Mouse (Mus musculus) midbrain, embryonic 11.5 days (tissue): ENCODE results near the gene Anapc4. TPM values are rescaled to one million over a fixed set of nuclear protein-coding genes. Genes with fewer than 3 reads are reported as not detected.

Experiments
- ATAC-seq: fragments of 200-750 bp; cut with Nextera tagmentation; 2 replicates; pipeline ENCODE4 v1.8.0; 2017; ENCODE audit warnings: moderate TSS enrichment, moderate library complexity; ENCODE audit not compliant: low FRiP score
- DNase-seq: peaks from one replicate; pipeline ENCODE4 v3.0.0; 2015; ENCODE audit warnings: low spot score; ENCODE audit errors: missing footprints
- H3K27ac ChIP-seq: fragments of 300-500 bp; sonication (generic); 2 replicates; pipeline ENCODE4 v1.5.1; 2014; ENCODE audit warnings: low read depth, low read length
- H3K27me3 ChIP-seq: fragments of 300-500 bp; sonication (generic); 2 replicates; pipeline ENCODE4 v1.6.1; 2014; ENCODE audit warnings: mild to moderate bottlenecking, low read length, moderate library complexity, mixed read lengths; ENCODE audit not compliant: control insufficient read depth, insufficient read depth
- H3K36me3 ChIP-seq: fragments of 300-500 bp; sonication (generic); 2 replicates; pipeline ENCODE4 v1.6.1; 2014; ENCODE audit warnings: mild to moderate bottlenecking, low read length, moderate library complexity, mixed read lengths; ENCODE audit not compliant: control insufficient read depth, insufficient read depth
- H3K4me1 ChIP-seq: fragments of 300-500 bp; sonication (generic); 2 replicates; pipeline ENCODE4 v1.6.1; 2014; ENCODE audit warnings: low read length; ENCODE audit not compliant: control insufficient read depth, insufficient read depth
- H3K4me2 ChIP-seq: fragments of 300-500 bp; sonication (generic); 2 replicates; pipeline ENCODE4 v1.6.1; 2014; ENCODE audit warnings: mild to moderate bottlenecking, moderate library complexity
- H3K4me3 ChIP-seq: fragments of 300-500 bp; sonication (generic); 2 replicates; pipeline ENCODE4 v1.5.1; 2014; ENCODE audit warnings: low read depth, low read length
- H3K9ac ChIP-seq: fragments of 300-500 bp; sonication (generic); 2 replicates; pipeline ENCODE4 v1.6.1; 2014; ENCODE audit warnings: low read length
- H3K9me3 ChIP-seq: fragments of 300-500 bp; sonication (generic); 2 replicates; pipeline ENCODE4 v1.6.1; 2016; ENCODE audit warnings: low read length; ENCODE audit not compliant: control insufficient read depth
- whole genome bisulfite sequencing: fragments of 180-500 bp; shearing (Covaris S2); extraction: QIAGEN DNeasy Blood & Tissue Kit; methylation state at CpG from one replicate; pipeline ENCODE4 v1.1.7; 2014; 5-methylcytosine and 5-hydroxymethylcytosine counted together
- polyA plus RNA-seq: library from polyadenylated mRNA; unstranded; fragments of >200 nt; fragmentation: Nextera tagmentation; extraction: Ambion mirVana; gene quantifications from 2 replicates; pipeline ENCODE4 v1.2.1, GENCODE M21; 2014

Gene Anapc4
- polyA plus RNA-seq, 1 experiment from 2014 or later, result 133 TPM

DNA sequence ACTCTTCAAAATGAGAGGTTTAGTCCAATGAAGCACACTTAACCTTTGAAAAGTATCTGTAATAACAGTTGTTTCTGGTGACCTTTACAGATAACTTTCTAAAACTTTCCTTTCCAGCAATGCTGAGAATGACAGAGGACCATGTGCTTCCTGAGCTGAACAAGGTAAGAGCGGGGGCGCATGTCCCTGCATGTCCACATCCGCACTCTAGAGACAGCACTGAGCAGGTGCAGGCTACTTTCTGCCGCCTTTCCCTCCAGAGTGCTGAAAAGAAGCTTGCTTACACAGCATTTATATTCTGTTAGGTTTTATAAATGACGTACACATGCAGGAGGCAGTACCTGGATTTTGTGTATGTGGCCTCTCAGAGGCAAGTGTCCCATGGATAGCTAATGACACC lies 21.9 kb downstream of the Anapc4 start:
- WGBS, result 94% methylated on average over 5 of the region's 5 CpGs
- no peaks in the 10 kb centered on the region for H3K4me1 ChIP-seq
- no peaks in the 10 kb centered on the region for H3K27me3 ChIP-seq
- no peak overlapping the region for H3K4me2 ChIP-seq
- H3K27ac ChIP-seq, result no peak overlapping the region
- H3K36me3 ChIP-seq, result peaks cover 10% of the 10 kb centered on the region; the same call in 1 of the 2 replicates
- no peak overlapping the region for H3K4me3 ChIP-seq
- H3K9me3 ChIP-seq, result no peaks in the 10 kb centered on the region
- ATAC-seq, result no peak
- no peak overlapping the region for H3K9ac ChIP-seq
- no peak for DNase-seq

DNA sequence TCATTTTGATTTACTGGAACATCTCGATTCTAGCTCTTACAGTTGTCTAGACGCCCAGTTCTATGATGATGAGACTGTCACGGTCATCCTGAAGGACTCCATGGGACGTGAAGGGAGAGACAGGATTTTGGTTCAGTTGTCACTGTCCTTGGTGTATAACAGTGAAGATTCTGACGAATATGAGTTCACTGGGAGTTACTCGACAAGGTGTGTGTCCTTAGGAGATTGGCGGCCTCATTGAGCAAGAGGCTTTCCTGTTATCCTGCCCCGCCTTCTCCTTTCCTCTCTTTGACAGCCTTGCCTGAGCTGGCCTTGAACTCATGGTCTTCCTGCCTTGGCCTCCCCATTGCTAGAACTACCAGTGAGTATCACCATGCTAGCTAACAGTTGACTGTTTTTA lies 30.6 kb downstream of the Anapc4 start:
- ATAC-seq (no peak), DNase-seq (no peak)
- Histone ChIP-seq H3K9ac (no peak overlapping the region), H3K36me3 (peaks cover 21% of the 10 kb centered on the region), H3K9me3 (no peaks in the 10 kb centered on the region), H3K4me2 (no peak overlapping the region), H3K4me1 (no peaks in the 10 kb centered on the region), H3K27me3 (no peaks in the 10 kb centered on the region), H3K27ac (no peak overlapping the region), H3K4me3 (no peak overlapping the region)
- 93% methylated on average over 8 of the region's 8 CpGs for WGBS

DNA sequence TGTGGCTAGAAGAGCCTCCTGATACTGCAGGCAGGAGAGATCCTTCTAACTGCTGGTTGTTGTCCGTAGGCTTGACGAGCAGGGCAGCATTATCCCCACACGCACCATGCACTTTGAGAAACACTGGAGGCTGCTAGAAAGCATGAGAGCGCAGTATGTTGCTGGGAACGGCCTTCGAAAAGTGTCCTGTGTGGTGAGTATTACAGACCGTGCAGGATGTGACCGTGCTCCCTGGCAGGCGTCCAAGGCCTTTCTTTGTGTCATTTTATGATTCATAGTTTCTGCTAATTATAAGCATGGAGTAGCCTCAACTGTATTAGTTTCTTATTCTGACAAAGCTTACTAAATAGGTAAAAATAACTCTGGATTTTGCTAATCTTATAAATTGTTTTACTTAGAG lies 32.0 kb downstream of the Anapc4 start:
- Histone ChIP-seq H3K9ac (no peak overlapping the region), H3K4me1 (no peaks in the 10 kb centered on the region), H3K4me3 (no peak overlapping the region), H3K27me3 (no peaks in the 10 kb centered on the region), H3K4me2 (no peak overlapping the region), H3K36me3 (peaks cover 21% of the 10 kb centered on the region), H3K27ac (no peak overlapping the region), H3K9me3 (no peaks in the 10 kb centered on the region)
- DNase-seq (no peak), ATAC-seq (no peak)
- WGBS, result 91% methylated on average over 9 of the region's 9 CpGs

DNA sequence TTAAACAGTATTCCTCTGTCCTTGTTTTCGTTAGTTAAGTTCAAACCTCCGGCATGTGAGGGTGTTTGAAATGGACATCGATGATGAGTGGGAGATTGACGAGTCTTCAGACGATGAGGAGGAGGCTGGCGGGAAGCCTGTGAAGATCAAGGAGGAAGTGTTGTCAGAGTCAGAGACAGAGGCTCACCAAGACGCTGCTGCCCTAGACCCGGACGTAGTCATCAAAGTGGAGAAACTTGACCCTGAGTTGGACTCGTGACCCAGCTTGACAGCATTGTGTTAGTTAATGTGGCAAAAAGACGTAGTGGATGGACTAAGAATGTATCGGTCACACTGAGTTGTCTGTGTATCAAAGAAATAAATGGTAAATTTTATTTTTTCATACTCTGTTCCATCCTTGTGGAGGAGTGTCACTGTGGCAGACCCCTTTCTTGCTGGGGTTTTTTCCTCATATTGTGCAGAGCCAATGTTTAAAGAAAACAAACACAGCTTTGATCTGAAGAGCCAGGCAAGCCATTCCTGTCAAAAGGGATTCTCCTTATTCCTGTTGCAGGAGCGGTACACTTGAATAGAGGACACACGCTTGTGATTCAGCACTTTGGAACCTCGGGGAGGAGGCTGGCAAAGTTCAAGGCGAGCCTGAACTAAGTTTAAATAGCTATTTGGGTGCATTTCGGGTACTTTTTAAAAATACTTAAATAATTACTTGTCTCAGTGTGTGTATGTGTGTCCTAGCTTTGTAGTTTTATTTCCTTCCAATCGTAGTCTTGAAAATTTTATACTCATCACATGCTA lies 32.7 kb downstream of the Anapc4 start:
- H3K9me3 ChIP-seq, result no peaks in the 10 kb centered on the region
- H3K9ac ChIP-seq, result no peak overlapping the region
- 89% methylated on average over 18 of the region's 18 CpGs for WGBS
- H3K36me3 ChIP-seq, result peaks cover 21% of the 10 kb centered on the region
- DNase-seq, result no peak
- H3K27me3 ChIP-seq, result no peaks in the 10 kb centered on the region
- no peak overlapping the region for H3K4me2 ChIP-seq
- no peak for ATAC-seq
- no peak overlapping the region for H3K27ac ChIP-seq
- no peaks in the 10 kb centered on the region for H3K4me1 ChIP-seq
- no peak overlapping the region for H3K4me3 ChIP-seq

DNA sequence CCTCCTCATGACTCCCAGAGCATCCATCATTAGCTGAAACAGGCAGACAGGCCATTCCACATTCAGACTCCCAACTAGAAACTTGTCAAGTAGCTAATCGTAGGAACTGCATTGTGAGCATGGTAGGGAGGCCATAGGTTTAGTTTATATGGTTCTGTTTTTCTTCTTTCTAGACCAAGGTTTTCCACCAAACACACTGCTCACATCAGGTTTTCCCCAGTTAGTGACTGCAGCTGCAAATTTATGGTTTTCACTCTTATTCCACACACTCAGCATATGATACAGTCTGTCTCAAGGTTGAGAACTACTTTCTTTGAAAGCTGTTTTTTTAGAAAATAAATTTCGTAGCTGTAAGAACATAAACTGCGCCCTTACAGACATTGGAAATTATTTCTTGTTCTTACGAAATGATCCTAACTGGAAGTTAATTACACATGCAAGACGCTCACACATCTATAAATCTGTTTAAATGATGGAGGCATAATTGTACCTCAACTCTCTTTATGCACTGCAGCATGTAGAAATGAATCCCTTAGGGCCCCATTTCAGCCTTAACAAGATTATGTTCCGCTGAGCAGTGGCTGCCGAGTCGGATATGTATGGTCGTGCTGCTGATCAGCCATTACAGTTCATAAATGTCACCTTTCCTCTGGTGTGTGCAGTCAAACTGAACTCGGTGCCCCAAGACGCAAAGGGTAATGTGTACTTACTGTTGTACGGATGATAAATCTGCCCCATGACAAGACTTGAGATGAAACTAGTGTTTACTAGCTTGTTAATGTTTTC lies 35.3 kb downstream of the Anapc4 start:
- Histone ChIP-seq H3K4me3 (no peak overlapping the region), H3K9ac (no peak overlapping the region), H3K4me2 (no peak overlapping the region), H3K4me1 (no peaks in the 10 kb centered on the region), H3K27ac (no peak overlapping the region), H3K9me3 (no peaks in the 10 kb centered on the region), H3K36me3 (peaks cover 15% of the 10 kb centered on the region), H3K27me3 (no peaks in the 10 kb centered on the region)
- 86% methylated on average over 12 of the region's 12 CpGs for WGBS
- ATAC-seq, result no peak
- peak; percentile 56 for DNase-seq

DNA sequence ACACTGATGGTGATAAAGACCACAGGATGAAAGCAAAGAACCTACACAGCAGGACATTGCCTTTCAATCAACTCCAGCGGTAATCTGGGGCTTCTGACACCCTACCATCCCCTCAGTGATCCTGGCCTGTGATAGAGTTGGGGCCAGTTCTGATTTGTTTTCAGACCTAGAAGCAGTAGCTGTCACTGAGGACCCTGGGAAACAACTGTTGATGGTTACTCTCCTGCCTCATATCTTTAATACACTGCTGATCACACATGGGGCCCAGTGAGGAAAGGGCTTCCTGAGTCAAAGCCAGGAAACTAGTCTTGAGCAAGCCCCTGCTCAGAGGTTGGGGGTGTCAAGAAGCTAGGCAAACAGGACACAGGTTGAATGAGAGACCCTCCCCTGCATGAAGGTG lies 37.6 kb downstream of the Anapc4 start:
- WGBS, result 8% methylated on average over 1 of the region's 1 CpGs
- peak; percentile 65 for DNase-seq
- no peak for ATAC-seq
- Histone ChIP-seq H3K4me2 (no peak overlapping the region), H3K27me3 (no peaks in the 10 kb centered on the region), H3K4me1 (no peaks in the 10 kb centered on the region), H3K9me3 (no peaks in the 10 kb centered on the region), H3K36me3 (peaks cover 5% of the 10 kb centered on the region; the same call in 1 of the 2 replicates), H3K4me3 (no peak overlapping the region), H3K9ac (no peak overlapping the region), H3K27ac (no peak overlapping the region)

DNA sequence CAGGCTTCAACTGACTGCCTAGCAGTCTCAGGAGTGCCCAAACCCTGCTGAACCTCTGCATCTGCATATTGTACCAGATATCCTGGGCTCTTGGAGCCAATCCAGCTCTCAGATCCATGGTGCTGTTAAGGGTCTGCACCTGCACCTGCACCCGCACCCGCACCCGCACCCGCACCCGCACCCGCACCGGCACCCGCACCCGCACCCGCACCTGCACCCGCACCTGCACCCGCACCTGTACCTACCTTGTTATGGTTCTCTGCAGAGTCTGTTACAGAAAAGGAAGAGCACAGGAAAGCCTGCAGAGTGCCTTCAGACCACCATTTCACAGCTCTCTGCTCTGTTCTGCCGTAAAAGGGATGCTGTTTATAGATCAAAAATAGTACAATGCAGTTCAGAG lies 38.2 kb downstream of the Anapc4 start:
- ATAC-seq (no peak), DNase-seq (peak; percentile 51)
- Histone ChIP-seq H3K27me3 (no peaks in the 10 kb centered on the region), H3K9me3 (no peaks in the 10 kb centered on the region), H3K27ac (no peak overlapping the region), H3K4me1 (no peaks in the 10 kb centered on the region), H3K9ac (no peak overlapping the region), H3K4me2 (no peak overlapping the region), H3K36me3 (0 out of 2 replicates have a peak, but pooled peaks cover 2% of the 10 kb centered on the region), H3K4me3 (no peak overlapping the region)
- 89% methylated on average over 13 of the region's 13 CpGs for WGBS

DNA sequence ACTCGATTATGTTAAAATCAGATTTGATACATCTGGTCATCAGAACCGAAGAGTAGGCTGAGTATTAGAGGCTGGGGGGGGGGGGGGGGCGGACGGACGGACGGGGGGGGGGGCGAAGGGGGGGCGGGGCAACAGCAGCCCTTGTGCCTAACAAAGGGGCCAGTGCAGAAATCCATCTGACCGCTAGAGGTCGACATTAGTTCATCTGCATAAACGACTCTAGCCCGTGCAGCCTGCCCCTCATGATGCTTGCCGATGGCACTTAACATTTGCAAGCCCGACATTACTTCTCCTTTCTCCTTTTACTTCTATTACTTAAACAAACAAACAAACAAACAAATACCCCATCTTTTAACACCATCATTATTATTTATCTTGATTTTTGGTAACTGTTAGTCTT lies 45.0 kb downstream of the Anapc4 start:
- H3K9me3 ChIP-seq, result no peaks in the 10 kb centered on the region
- 6% methylated on average over 8 of the region's 14 CpGs for WGBS
- no peak overlapping the region for H3K4me2 ChIP-seq
- H3K4me1 ChIP-seq, result no peaks in the 10 kb centered on the region
- no peak overlapping the region for H3K27ac ChIP-seq
- no peak overlapping the region for H3K4me3 ChIP-seq
- ATAC-seq (peak; percentile 83), DNase-seq (peak; percentile 98)
- H3K36me3 ChIP-seq, result no peaks in the 10 kb centered on the region
- no peak overlapping the region for H3K9ac ChIP-seq
- no peaks in the 10 kb centered on the region for H3K27me3 ChIP-seq

DNA sequence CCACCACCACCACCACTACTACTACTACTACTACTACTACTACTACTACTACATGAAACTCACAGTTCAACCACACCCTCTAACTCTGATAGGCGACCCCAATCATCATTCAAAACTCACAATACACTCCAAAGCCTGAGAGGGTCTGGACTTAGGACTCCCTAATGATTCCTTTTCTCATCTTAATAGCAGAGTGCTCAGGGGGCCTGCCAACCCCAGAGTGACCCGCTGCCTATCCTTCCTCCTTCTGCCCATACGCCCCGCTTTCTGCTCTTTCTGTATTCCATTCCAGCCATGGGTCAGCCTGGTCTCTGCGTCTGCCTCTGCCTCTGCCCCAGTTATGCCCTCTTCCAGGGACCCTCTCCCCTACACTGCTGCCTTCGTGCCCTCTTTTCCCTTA lies 46.1 kb downstream of the Anapc4 start:
- ATAC-seq, result no peak
- Histone ChIP-seq H3K27ac (no peak overlapping the region), H3K4me2 (no peak overlapping the region), H3K4me1 (no peaks in the 10 kb centered on the region), H3K9ac (no peak overlapping the region), H3K9me3 (no peaks in the 10 kb centered on the region), H3K36me3 (no peaks in the 10 kb centered on the region), H3K4me3 (no peak overlapping the region), H3K27me3 (no peaks in the 10 kb centered on the region)
- peak; percentile 68 for DNase-seq
- 89% methylated on average over 6 of the region's 6 CpGs for WGBS
